Mouse (Mus musculus) E14TG2a.4 (cell line): ENCODE measurements around the gene Eva1c.

Experiments used
- H3K27me3 ChIP-seq: 2 replicates; pipeline ENCODE4 v1.6.1; 2014; ENCODE audit warnings: low read length, control low read depth; ENCODE audit not compliant: insufficient read depth
- H3K36me3 ChIP-seq: 2 replicates; pipeline ENCODE4 v1.6.1; 2014; ENCODE audit warnings: low read length, control low read depth; ENCODE audit not compliant: insufficient read depth
- H3K4me1 ChIP-seq: replicated peaks from 2 replicates; pipeline ENCODE4 v1.6.1; 2014; ENCODE audit warnings: low read depth, low read length, control low read depth
- H3K4me3 ChIP-seq: replicated peaks from 2 replicates; pipeline ENCODE4 v1.5.1; 2014; ENCODE audit warnings: mild to moderate bottlenecking, low read length
- H3K9me3 ChIP-seq: 2 replicates; pipeline ENCODE4 v1.6.1; 2014; ENCODE audit warnings: low read length, control low read depth
- CTCF ChIP-seq: conservative IDR thresholded peaks from 2 replicates; pipeline ENCODE4 v1.5.1; 2014; ENCODE audit warnings: low read length
- NANOG ChIP-seq: IDR thresholded peaks from 2 replicates; pipeline ENCODE4 v1.6.1; 2014; ENCODE audit warnings: borderline replicate concordance, low read length, mixed read lengths
- POU5F1 ChIP-seq: IDR thresholded peaks from 2 replicates; pipeline ENCODE4 v1.6.1; 2014; ENCODE audit warnings: low read length, borderline replicate concordance

Gene Eva1c

DNA sequence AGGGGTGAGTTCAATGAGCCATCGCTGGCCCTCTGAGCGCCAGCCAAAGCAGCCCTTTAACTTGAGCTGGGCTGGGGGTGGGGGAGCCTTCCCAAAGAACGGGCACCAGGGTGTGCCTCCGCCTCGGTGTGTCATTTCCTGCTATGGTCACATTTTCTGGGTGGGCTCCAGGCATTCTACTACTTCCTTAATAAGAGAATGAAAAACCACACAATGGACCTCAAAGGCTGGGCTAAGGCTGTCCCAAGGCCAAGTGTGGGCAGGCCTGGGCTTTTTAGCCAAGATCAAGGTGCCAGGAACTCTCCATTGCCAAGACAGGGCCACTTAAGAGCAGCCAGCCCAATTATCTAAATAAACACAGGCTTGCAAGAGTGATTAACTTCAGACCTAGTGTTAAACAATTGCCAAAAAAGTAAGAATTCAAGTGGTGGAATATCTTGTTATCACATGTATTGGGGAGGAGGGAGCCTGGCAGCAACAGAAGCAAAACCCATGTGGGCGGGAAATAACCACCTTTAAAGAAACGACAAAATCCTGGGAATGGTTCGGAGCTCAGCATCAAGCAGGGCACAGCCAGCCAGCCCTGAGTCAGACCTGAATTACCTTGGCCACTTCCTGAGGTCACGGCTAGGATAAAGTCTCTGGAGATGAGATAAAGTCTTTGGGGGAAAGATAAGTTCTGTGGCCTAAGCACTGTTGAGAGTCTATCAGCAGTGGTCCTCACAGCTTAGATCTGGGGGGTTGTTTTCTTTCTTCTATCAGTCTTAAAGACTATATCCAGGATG lies 59.5 kb downstream of the Eva1c start:
- Histone ChIP-seq H3K36me3 (no peaks in the 10 kb centered on the region), H3K4me1 (0 out of 2 replicates have a peak, but pooled peaks cover 5% of the 10 kb centered on the region)

DNA sequence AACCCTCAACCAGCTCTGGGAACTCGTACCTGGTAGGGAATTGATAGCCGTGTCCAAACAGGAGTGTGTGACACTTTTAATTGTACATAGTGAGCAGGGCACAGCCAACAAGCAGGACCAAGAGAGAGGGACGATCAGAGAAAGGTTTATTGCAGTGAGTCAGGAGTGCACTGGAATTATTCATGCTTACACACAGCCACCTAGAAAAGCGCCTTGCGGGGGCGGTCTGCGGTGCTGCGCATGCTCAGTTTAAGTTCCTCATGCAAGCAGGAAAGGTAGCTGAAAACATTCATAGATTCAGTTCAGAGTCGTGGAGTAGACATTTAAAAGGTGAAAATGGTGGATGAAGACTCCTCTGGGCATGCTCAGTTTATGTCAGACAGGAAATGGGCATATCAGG lies 64.2 kb downstream of the Eva1c start:
- H3K36me3 ChIP-seq: no peaks in the 10 kb centered on the region
- no peak overlapping the region for H3K4me3 ChIP-seq
- peaks cover 19% of the 10 kb centered on the region; the same call in 1 of the 2 replicates for H3K27me3 ChIP-seq
- peaks cover 12% of the 10 kb centered on the region for H3K4me1 ChIP-seq
- H3K9me3 ChIP-seq: no peaks in the 10 kb centered on the region
- TF ChIP-seq POU5F1: no peak

More for the DNA sequence above, 59.5 kb downstream of the Eva1c start:
- no peak overlapping the region for H3K4me3 ChIP-seq
- TF ChIP-seq NANOG (no peak), CTCF (no peak), POU5F1 (no peak)
- H3K9me3 ChIP-seq: no peaks in the 10 kb centered on the region
- H3K27me3 ChIP-seq: peaks cover 9% of the 10 kb centered on the region

DNA sequence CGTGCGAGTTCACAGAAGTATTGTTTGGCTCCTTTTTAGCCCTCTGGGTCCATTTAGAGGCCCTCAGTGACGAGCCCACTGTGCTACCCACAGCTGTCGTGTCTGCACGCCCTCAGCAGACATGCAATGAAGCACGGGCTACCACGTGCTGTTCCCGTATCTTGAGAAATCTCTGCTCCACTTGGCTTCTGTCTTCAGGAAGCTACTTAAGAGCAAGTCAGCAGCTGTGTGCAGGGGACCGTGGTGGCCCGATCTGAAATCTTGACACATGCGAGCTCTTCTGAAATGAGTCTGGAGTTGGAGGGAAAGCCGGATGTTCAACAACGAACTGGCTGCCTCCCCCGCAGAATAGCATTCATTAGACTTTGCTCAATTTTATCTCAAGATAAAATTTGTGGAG lies 65.1 kb downstream of the Eva1c start:
- Histone ChIP-seq H3K27me3 (peaks cover 19% of the 10 kb centered on the region; the same call in 1 of the 2 replicates), H3K4me1 (peaks cover 12% of the 10 kb centered on the region), H3K9me3 (no peaks in the 10 kb centered on the region), H3K36me3 (no peaks in the 10 kb centered on the region), H3K4me3 (no peak overlapping the region)
- TF ChIP-seq POU5F1 (no peak), CTCF (no peak), NANOG (no peak)

DNA sequence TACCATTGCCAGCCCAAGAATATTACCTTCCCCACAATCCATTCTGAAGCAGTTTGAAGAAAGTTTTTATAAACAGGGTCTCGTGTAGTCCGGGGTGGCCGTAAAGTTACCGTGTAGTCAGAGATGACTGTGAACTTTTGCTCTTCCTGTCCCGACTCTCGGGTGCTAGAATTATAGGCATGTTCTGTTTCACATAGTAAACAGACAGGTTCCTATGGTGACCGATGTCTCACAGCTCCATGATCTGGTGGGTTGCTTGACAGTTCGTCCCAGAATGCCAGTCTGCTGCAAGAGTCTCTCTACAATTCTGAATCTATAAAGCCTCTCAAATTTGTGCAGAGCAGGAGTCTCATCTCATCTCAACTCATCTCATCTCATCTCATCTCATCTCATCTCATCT lies 65.6 kb downstream of the Eva1c start:
- H3K36me3 ChIP-seq: no peaks in the 10 kb centered on the region
- TF ChIP-seq CTCF: no peak
- TF ChIP-seq NANOG: no peak
- TF ChIP-seq POU5F1: no peak
- peaks cover 19% of the 10 kb centered on the region; the same call in 1 of the 2 replicates for H3K27me3 ChIP-seq
- H3K4me1 ChIP-seq: peaks cover 12% of the 10 kb centered on the region
- H3K9me3 ChIP-seq: no peaks in the 10 kb centered on the region
- H3K4me3 ChIP-seq: no peak overlapping the region

DNA sequence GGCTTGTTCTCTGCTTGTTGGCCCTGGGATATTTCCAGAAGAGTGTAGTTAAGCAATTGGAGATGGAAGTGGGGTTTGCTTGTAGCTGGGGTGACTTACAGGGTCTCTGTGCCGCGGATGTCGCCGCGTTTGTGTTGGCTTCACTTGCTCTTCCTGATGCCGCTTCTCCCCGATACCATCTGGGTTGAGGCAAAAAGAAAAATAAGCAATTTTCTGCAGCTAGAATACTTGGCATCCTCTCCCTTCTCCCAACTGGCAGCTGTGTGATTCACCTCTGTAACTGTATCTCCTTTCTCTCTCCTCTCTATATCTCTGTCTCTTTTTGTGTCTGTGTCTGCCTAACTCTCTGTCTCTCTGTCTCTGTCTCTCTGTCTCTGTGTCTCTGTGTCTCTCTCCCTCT lies 66.5 kb downstream of the Eva1c start:
- peaks cover 24% of the 10 kb centered on the region; the same call in 1 of the 2 replicates for H3K27me3 ChIP-seq
- no peak overlapping the region; the same call in 1 of the 2 replicates for H3K4me3 ChIP-seq
- peaks cover 12% of the 10 kb centered on the region for H3K4me1 ChIP-seq
- no peaks in the 10 kb centered on the region for H3K36me3 ChIP-seq
- no peaks in the 10 kb centered on the region for H3K9me3 ChIP-seq
- TF ChIP-seq CTCF (no peak), NANOG (no peak), POU5F1 (no peak)

DNA sequence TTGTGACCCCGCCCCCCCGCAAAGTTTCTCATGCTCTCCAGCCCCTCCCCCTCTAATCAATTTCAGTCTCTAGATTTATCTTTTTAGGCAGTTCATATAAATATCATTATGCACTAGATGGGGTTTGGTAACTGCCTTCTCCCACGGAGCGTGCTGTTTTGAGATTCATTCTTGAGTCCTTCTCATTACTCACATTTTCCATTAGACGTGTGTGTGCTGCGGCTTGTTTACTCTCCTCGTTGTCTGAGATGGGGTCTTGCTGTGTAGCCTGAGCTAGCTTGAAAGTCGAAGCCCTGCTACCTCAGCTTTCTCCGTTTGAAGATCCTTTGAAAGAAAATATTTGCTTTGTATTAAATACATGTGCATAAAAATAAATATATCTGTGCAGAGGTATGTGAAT lies 67.3 kb downstream of the Eva1c start:
- no peak overlapping the region for H3K4me3 ChIP-seq
- H3K9me3 ChIP-seq: no peaks in the 10 kb centered on the region
- no peaks in the 10 kb centered on the region for H3K36me3 ChIP-seq
- TF ChIP-seq POU5F1: no peak
- peaks cover 12% of the 10 kb centered on the region for H3K4me1 ChIP-seq
- H3K27me3 ChIP-seq: peaks cover 26% of the 10 kb centered on the region; the same call in 1 of the 2 replicates

DNA sequence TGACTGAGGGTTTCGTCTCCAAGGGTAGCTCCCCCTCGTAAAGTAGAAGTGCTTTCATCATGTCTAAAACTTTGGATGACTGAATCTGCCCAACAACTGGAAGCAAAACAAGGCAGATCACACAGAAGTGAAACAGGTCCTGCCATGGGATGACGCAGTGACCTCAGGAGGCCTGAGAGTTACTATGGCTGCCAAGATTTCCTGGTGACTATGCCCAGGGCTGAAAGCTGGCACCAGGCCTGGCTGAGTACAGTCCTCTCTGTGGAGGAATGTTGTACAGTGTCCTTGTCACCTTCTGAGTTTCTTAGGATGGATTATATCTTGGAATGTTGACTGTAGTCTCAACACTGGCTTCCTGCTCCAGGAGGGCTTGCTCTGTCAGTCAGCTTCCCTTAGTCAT lies 71.1 kb downstream of the Eva1c start:
- H3K9me3 ChIP-seq: no peaks in the 10 kb centered on the region
- TF ChIP-seq NANOG (no peak), CTCF (no peak), POU5F1 (no peak)
- H3K27me3 ChIP-seq: peaks cover 12% of the 10 kb centered on the region; the same call in 1 of the 2 replicates
- H3K36me3 ChIP-seq: no peaks in the 10 kb centered on the region
- H3K4me3 ChIP-seq: no peak overlapping the region
- H3K4me1 ChIP-seq: peaks cover 14% of the 10 kb centered on the region

DNA sequence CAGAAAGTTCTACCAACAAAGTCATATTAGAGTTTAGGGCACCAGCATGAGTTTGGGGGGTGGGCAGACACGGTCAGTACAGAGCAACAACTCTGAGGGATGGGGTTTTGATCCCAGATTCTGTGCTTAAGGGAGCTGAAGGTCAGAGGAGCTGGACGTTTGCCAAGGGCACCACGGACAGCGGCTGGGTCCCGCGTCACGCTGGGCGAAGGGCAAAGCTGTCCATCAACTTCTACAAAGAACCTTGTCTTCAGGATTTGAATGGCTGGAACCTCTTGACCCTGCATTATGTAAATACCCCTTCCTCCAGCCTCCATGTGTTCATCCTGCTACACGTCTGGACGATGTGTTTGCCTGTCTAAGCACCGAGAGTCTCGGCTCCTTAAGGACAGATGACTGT lies 73.0 kb downstream of the Eva1c start:
- H3K4me3 ChIP-seq: no peak overlapping the region
- peaks cover 14% of the 10 kb centered on the region for H3K27me3 ChIP-seq
- peaks cover 6% of the 10 kb centered on the region for H3K9me3 ChIP-seq
- TF ChIP-seq POU5F1 (no peak), CTCF (no peak), NANOG (no peak)
- peaks cover 13% of the 10 kb centered on the region for H3K4me1 ChIP-seq
- no peaks in the 10 kb centered on the region for H3K36me3 ChIP-seq

DNA sequence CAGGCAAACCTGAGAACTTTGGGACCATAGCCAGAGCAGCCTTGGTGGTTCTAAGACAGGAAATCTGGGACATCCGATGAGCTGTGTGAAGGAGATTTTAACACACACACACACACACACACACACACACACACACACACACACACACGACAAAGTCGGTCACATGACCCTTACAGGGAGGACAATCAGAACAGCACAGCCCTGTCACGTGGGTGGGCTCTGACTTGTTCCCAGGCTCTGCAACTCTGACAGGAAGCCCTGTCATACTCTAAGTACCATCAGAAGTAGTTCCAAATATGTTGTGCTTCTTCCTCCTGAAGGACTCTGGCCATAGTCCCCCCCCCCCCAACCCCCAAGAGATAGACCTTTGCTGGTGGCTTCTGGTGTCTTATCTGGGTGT lies 74.8 kb downstream of the Eva1c start:
- Histone ChIP-seq H3K27me3 (peaks cover 14% of the 10 kb centered on the region), H3K36me3 (no peaks in the 10 kb centered on the region), H3K4me3 (no peak overlapping the region), H3K9me3 (peaks cover 6% of the 10 kb centered on the region), H3K4me1 (peaks cover 10% of the 10 kb centered on the region)
- TF ChIP-seq POU5F1: no peak
- TF ChIP-seq NANOG: no peak
- TF ChIP-seq CTCF: no peak
